Mouse (Mus musculus) CH12.LX (cell line): ENCODE measurements around the gene Ffar2. TPM values are rescaled to one million over a fixed set of nuclear protein-coding genes. Genes with fewer than 3 reads are reported as not detected.

Source experiments
- DNase-seq: peaks from one replicate; pipeline ENCODE4 v3.0.0-alpha.2; 2013; ENCODE audit errors: extremely low read depth
- H3K27ac ChIP-seq: 2 replicates; pipeline ENCODE4 v1.5.1; 2012; ENCODE audit warnings: low read depth, mild to moderate bottlenecking, control low read depth, moderate library complexity; ENCODE audit not compliant: insufficient read depth
- H3K27me3 ChIP-seq: replicated peaks from 2 replicates; pipeline ENCODE3; 2012; ENCODE audit warnings: inconsistent platforms
- H3K36me3 ChIP-seq, 2 experiments: replicated peaks in 1 of 2; 2 replicates each; pipeline versions ENCODE3 to v1.6.1; 2012; ENCODE audit warnings: inconsistent platforms in 1 of 2, low read length in 1 of 2, mild to moderate bottlenecking in 1 of 2, mixed read lengths in 1 of 2, moderate library complexity in 1 of 2; ENCODE audit not compliant: control insufficient read depth in 1 of 2, insufficient read depth in 1 of 2
- H3K4me1 ChIP-seq, 2 experiments: 2 replicates each; pipeline ENCODE4 v1.6.1; 2012; ENCODE audit warnings: inconsistent platforms in 1 of 2, moderate library complexity in 1 of 2; ENCODE audit not compliant: insufficient read depth in 2 of 2, control insufficient read depth in 1 of 2
- H3K4me2 ChIP-seq: 2 replicates; pipeline ENCODE4 v1.6.1; 2012; ENCODE audit warnings: low read depth, mild to moderate bottlenecking, control low read depth; ENCODE audit not compliant: poor library complexity, insufficient read depth, severe bottlenecking
- H3K4me3 ChIP-seq, 3 experiments: fragments of 150-350 bp in 1 of 3; sonication (generic) in 1 of 3; replicated peaks in 1 of 3; 2 replicates each; pipeline versions ENCODE3 to v1.5.1; 2011 to 2012; ENCODE audit warnings: low read depth in 2 of 3, low read length in 2 of 3, mild to moderate bottlenecking in 2 of 3, moderate library complexity in 2 of 3, control low read depth in 1 of 3, improper control_type of control experiment in 1 of 3, inconsistent platforms in 1 of 3, mixed read lengths in 1 of 3; ENCODE audit not compliant: poor library complexity in 1 of 3
- H3K79me2 ChIP-seq: replicated peaks from 2 replicates; pipeline ENCODE4 v1.6.1; 2012; ENCODE audit warnings: mild to moderate bottlenecking, moderate library complexity; ENCODE audit not compliant: control insufficient read depth, poor library complexity, insufficient read depth, severe bottlenecking; ENCODE audit errors: extremely low read depth
- H3K9ac ChIP-seq: 2 replicates; pipeline ENCODE4 v1.6.1; 2012; ENCODE audit warnings: low read depth, mild to moderate bottlenecking, control low read depth, moderate library complexity; ENCODE audit not compliant: insufficient read depth
- H3K9me3 ChIP-seq: replicated peaks from 2 replicates; pipeline ENCODE3; 2012; ENCODE audit warnings: low read length, inconsistent platforms, mixed read lengths
- CHD2 ChIP-seq: IDR thresholded peaks from 2 replicates; pipeline ENCODE4 v1.6.1; 2011; ENCODE audit warnings: low read length, improper control_type of control experiment
- CTCF ChIP-seq, 2 experiments: IDR thresholded peaks in 1 of 2; conservative IDR thresholded peaks in 1 of 2; 2 replicates each; pipeline ENCODE4 v1.5.1; 2011 to 2012; ENCODE audit warnings: low read depth in 2 of 2, low read length in 2 of 2, improper control_type of control experiment in 1 of 2, inconsistent platforms in 1 of 2, mild to moderate bottlenecking in 1 of 2, moderate library complexity in 1 of 2
- EP300 ChIP-seq: IDR thresholded peaks from 2 replicates; pipeline ENCODE4 v1.6.1; 2011; ENCODE audit warnings: low read length, improper control_type of control experiment
- ETS1 ChIP-seq: conservative IDR thresholded peaks from 2 replicates; pipeline ENCODE4 v1.6.1; 2012; ENCODE audit warnings: low read depth, mild to moderate bottlenecking, inconsistent platforms, low read length, improper control_type of control experiment, moderate library complexity
- HCFC1 ChIP-seq: IDR thresholded peaks from 2 replicates; pipeline ENCODE4 v1.6.1; 2012; ENCODE audit warnings: low read depth, mild to moderate bottlenecking, inconsistent platforms, low read length, improper control_type of control experiment
- KAT2A ChIP-seq: IDR thresholded peaks from 2 replicates; pipeline ENCODE4 v1.6.1; 2012; ENCODE audit warnings: low read length, improper control_type of control experiment, inconsistent platforms; ENCODE audit not compliant: insufficient replicate concordance
- MAZ ChIP-seq: IDR thresholded peaks from 2 replicates; pipeline ENCODE4 v1.6.1; 2012; ENCODE audit warnings: low read depth, mild to moderate bottlenecking, inconsistent platforms, low read length, improper control_type of control experiment, moderate library complexity
- MXI1 ChIP-seq: IDR thresholded peaks from 2 replicates; pipeline ENCODE4 v1.6.1; 2011; ENCODE audit warnings: mild to moderate bottlenecking, low read depth, low read length, improper control_type of control experiment
- PAX5 ChIP-seq: IDR thresholded peaks from 2 replicates; pipeline ENCODE4 v1.6.1; 2012; ENCODE audit warnings: low read length, inconsistent platforms, mixed read lengths
- POLR2A ChIP-seq: IDR thresholded peaks from 2 replicates; pipeline ENCODE4 v1.6.1; 2011; ENCODE audit warnings: low read depth, mild to moderate bottlenecking, improper control_type of control experiment, low read length
- TCF12 ChIP-seq: IDR thresholded peaks from 2 replicates; pipeline ENCODE4 v1.6.1; 2014; ENCODE audit warnings: low read depth, mild to moderate bottlenecking, inconsistent platforms, low read length, improper control_type of control experiment
- ZKSCAN1 ChIP-seq: IDR thresholded peaks from 2 replicates; pipeline ENCODE4 v1.6.1; 2012; ENCODE audit warnings: low read depth, inconsistent platforms, low read length, improper control_type of control experiment, borderline replicate concordance
- ZMIZ1 ChIP-seq: IDR thresholded peaks from 2 replicates; pipeline ENCODE4 v1.6.1; 2012; ENCODE audit warnings: low read depth, mild to moderate bottlenecking, inconsistent platforms, low read length, improper control_type of control experiment
- ZNF384 ChIP-seq: IDR thresholded peaks from 2 replicates; pipeline ENCODE4 v1.6.1; 2012; ENCODE audit warnings: low read depth, low read length, improper control_type of control experiment, inconsistent platforms
- dilution Hi-C: fragments of 300-500 bp; cut with MboI; formaldehyde crosslinking; loops from 2 replicates; pipeline ENCODE4 v1.14.3; 2020; ENCODE audit warnings: low sequenced_read_pairs; ENCODE audit not compliant: extremely low pct_unique_long_range_greater_than_20kb, extremely low pct_ligation_motif_present
- in situ Hi-C: fragments of 300-500 bp; cut with MboI; formaldehyde crosslinking; loops from 3 replicates; pipeline ENCODE4 v1.14.3; 2019; ENCODE audit warnings: low sequenced_read_pairs, low pct_ligation_motif_present, low pct_unique_long_range_greater_than_20kb, mixed read lengths
- polyA plus RNA-seq: library from polyadenylated mRNA; unstranded; fragments of >175 nt; gene quantifications from 2 replicates; pipeline ENCODE4 v1.2.1, GENCODE M21; 2012; ENCODE audit warnings: low read depth; ENCODE audit not compliant: insufficient read length
- total RNA-seq, 2 experiments: library from RNA; depleted of rRNA; stranded (reverse); fragments of 300-350 nt in 1 of 2; fragments of >200 nt in 1 of 2; gene quantifications; 2 replicates each; pipeline ENCODE4 v1.2.3; 2012 to 2014

Gene Ffar2
- total and polyA plus RNA-seq, 3 experiments = 0.08 to 0.51 TPM; not detected in 1

DNA sequence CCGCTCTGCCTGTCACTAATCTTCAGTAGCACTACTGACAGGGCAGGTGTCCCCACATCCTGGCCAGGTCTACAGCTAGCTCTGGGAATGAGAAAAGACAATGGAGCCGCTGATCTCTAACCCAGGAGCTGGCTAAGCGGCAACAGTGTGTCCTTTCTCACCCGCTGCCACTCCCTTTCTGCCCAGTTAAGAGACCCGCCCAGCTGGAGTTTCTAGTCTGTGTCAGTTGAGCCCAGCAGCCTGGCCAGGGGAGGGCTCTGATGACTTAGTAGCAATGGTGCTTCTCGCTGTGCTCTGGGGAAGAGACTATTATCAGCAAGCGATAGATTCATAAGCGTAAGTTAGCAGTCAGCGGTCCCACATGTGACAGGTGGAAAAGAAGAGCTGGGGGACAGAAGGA, 54.3 kb downstream of the Ffar2 start:
- H3K9me3 ChIP-seq = peaks cover 13% of the 10 kb centered on the region
- dilution Hi-C loops = no loop called here
- TF ChIP-seq ZNF384 (no peak), POLR2A (no peak), CTCF (conservative IDR thresholded peaks at IDR 0.05 in 1 of 2, IDR thresholded peaks at IDR 0.05 in 1 of 2; ENCODE audit: low read depth in 2 of 2, low read length in 2 of 2) (no peak), MAZ (no peak), TCF12 (no peak), ETS1 (no peak), HCFC1 (no peak), CHD2 (no peak), MXI1 (no peak), ZKSCAN1 (no peak), EP300 (no peak), PAX5 (no peak), KAT2A (no peak), ZMIZ1 (no peak)

More for the DNA sequence above, 54.3 kb downstream of the Ffar2 start:
- Histone ChIP-seq H3K79me2 (no peaks in the 10 kb centered on the region), H3K36me3 (no peaks in the 10 kb centered on the region), H3K4me1 (peaks cover 0 to 18% of the 10 kb centered on the region in 2 experiments; a peak in 2 of 4 replicates), H3K4me2 (0 out of 2 replicates have a peak overlapping the region, but pooled peaks have one; percentile 4), H3K27me3 (no peaks in the 10 kb centered on the region), H3K27ac (no peak overlapping the region), H3K9ac (no peak overlapping the region), H3K4me3 (no peak overlapping the region)
- DNase-seq = no peak
- in situ Hi-C loops = no loop called here

Other genes with a start within 250 kb of the Ffar2 start
Only the 20 nearest of the 28 such genes appear.
- gene Etv2, start 187.9 kb downstream of the Ffar2 start, total RNA-seq (2012; rRNA removed) = not detected in 2 replicates
- gene Etv2, start 187.9 kb downstream of the Ffar2 start, total RNA-seq (2014; rRNA removed) = not detected in 2 replicates
- not detected in 2 replicates for gene Etv2, start 187.9 kb downstream of the Ffar2 start, polyA plus RNA-seq
- gene Rbm42, start 173.5 kb downstream of the Ffar2 start, total RNA-seq (2012; rRNA removed) = 109 and 121 TPM in 2 replicates
- gene Rbm42, start 173.5 kb downstream of the Ffar2 start, total RNA-seq (2014; rRNA removed) = 65.3 and 67.2 TPM in 2 replicates
- gene Rbm42, start 173.5 kb downstream of the Ffar2 start, polyA plus RNA-seq = 104 and 105 TPM in 2 replicates
- gene Haus5, start 158.8 kb downstream of the Ffar2 start, total RNA-seq (2012; rRNA removed) = 45.6 and 47.7 TPM in 2 replicates
- 32.3 and 38.5 TPM in 2 replicates for gene Haus5, start 158.8 kb downstream of the Ffar2 start, total RNA-seq (2014; rRNA removed)
- gene Haus5, start 158.8 kb downstream of the Ffar2 start, polyA plus RNA-seq = 50.9 and 52.8 TPM in 2 replicates
- not detected in 2 replicates for gene Pmis2, start 152.2 kb downstream of the Ffar2 start, total RNA-seq (2012; rRNA removed)
- not detected in 2 replicates for gene Pmis2, start 152.2 kb downstream of the Ffar2 start, total RNA-seq (2014; rRNA removed)
- gene Pmis2, start 152.2 kb downstream of the Ffar2 start, polyA plus RNA-seq = not detected in 2 replicates
- gene 2200002J24Rik, start 124.8 kb downstream of the Ffar2 start, total RNA-seq (2012; rRNA removed) = 2.4 and 4.0 TPM in 2 replicates
- gene 2200002J24Rik, start 124.8 kb downstream of the Ffar2 start, total RNA-seq (2014; rRNA removed) = 3.0 and 6.6 TPM in 2 replicates
- gene 2200002J24Rik, start 124.8 kb downstream of the Ffar2 start, polyA plus RNA-seq = 2.9 and 3.5 TPM in 2 replicates
- gene Atp4a, start 111.6 kb downstream of the Ffar2 start, total RNA-seq (2012; rRNA removed) = 0.13 TPM in 1 of 2 replicates, not detected in the other
- gene Atp4a, start 111.6 kb downstream of the Ffar2 start, total RNA-seq (2014; rRNA removed) = 0.14 and 0.67 TPM in 2 replicates
- gene Atp4a, start 111.6 kb downstream of the Ffar2 start, polyA plus RNA-seq = 0.33 TPM in 1 of 2 replicates, not detected in the other
- 136 and 137 TPM in 2 replicates for gene Tmem147, start 94.2 kb downstream of the Ffar2 start, total RNA-seq (2012; rRNA removed)
- gene Tmem147, start 94.2 kb downstream of the Ffar2 start, total RNA-seq (2014; rRNA removed) = 152 and 154 TPM in 2 replicates
- gene Tmem147, start 94.2 kb downstream of the Ffar2 start, polyA plus RNA-seq = 98.4 and 149 TPM in 2 replicates
- gene Gapdhs, start 80.1 kb downstream of the Ffar2 start, total RNA-seq (2012; rRNA removed) = 0.42 and 0.89 TPM in 2 replicates
- not detected in 2 replicates for gene Gapdhs, start 80.1 kb downstream of the Ffar2 start, total RNA-seq (2014; rRNA removed)
- 1.7 and 2.9 TPM in 2 replicates for gene Gapdhs, start 80.1 kb downstream of the Ffar2 start, polyA plus RNA-seq
- gene Sbsn, start 72.3 kb downstream of the Ffar2 start, total RNA-seq (2012; rRNA removed) = 0.59 and 0.76 TPM in 2 replicates
- gene Sbsn, start 72.3 kb downstream of the Ffar2 start, total RNA-seq (2014; rRNA removed) = 0.30 TPM in 1 of 2 replicates, not detected in the other
- gene Sbsn, start 72.3 kb downstream of the Ffar2 start, polyA plus RNA-seq = 0.69 and 1.1 TPM in 2 replicates
- gene Dmkn, start 60.0 kb downstream of the Ffar2 start, total RNA-seq (2012; rRNA removed) = not detected in 2 replicates
- not detected in 2 replicates for gene Dmkn, start 60.0 kb downstream of the Ffar2 start, total RNA-seq (2014; rRNA removed)
- gene Dmkn, start 60.0 kb downstream of the Ffar2 start, polyA plus RNA-seq = not detected in 2 replicates
- not detected in 2 replicates for gene Krtdap, start 35.9 kb downstream of the Ffar2 start, total RNA-seq (2012; rRNA removed)
- gene Krtdap, start 35.9 kb downstream of the Ffar2 start, total RNA-seq (2014; rRNA removed) = not detected in 2 replicates
- not detected in 2 replicates for gene Krtdap, start 35.9 kb downstream of the Ffar2 start, polyA plus RNA-seq
- not detected in 2 replicates for gene Ffar3, start 32.4 kb upstream of the Ffar2 start, total RNA-seq (2012; rRNA removed)
- gene Ffar3, start 32.4 kb upstream of the Ffar2 start, total RNA-seq (2014; rRNA removed) = not detected in 2 replicates
- not detected in 2 replicates for gene Ffar3, start 32.4 kb upstream of the Ffar2 start, polyA plus RNA-seq
- gene Ffar1, start 37.8 kb upstream of the Ffar2 start, total RNA-seq (2012; rRNA removed) = 0.34 and 0.42 TPM in 2 replicates
- gene Ffar1, start 37.8 kb upstream of the Ffar2 start, total RNA-seq (2014; rRNA removed) = 1.2 and 1.4 TPM in 2 replicates
- 14.3 and 17.2 TPM in 2 replicates for gene Ffar1, start 37.8 kb upstream of the Ffar2 start, polyA plus RNA-seq
- gene Cd22, start 56.6 kb upstream of the Ffar2 start, total RNA-seq (2012; rRNA removed) = 41.7 and 42.3 TPM in 2 replicates
- 81.5 and 90.6 TPM in 2 replicates for gene Cd22, start 56.6 kb upstream of the Ffar2 start, total RNA-seq (2014; rRNA removed)
- 180 and 190 TPM in 2 replicates for gene Cd22, start 56.6 kb upstream of the Ffar2 start, polyA plus RNA-seq
- gene Mag, start 91.1 kb upstream of the Ffar2 start, total RNA-seq (2012; rRNA removed) = 0.04 TPM in 1 of 2 replicates, not detected in the other
- gene Mag, start 91.1 kb upstream of the Ffar2 start, total RNA-seq (2014; rRNA removed) = not detected in 2 replicates
- not detected in 2 replicates for gene Mag, start 91.1 kb upstream of the Ffar2 start, polyA plus RNA-seq
- gene Hamp2, start 100.9 kb upstream of the Ffar2 start, total RNA-seq (2012; rRNA removed) = not detected in 2 replicates
- gene Hamp2, start 100.9 kb upstream of the Ffar2 start, total RNA-seq (2014; rRNA removed) = not detected in 2 replicates
- gene Hamp2, start 100.9 kb upstream of the Ffar2 start, polyA plus RNA-seq = not detected in 2 replicates
- gene Hamp, start 120.3 kb upstream of the Ffar2 start, total RNA-seq (2012; rRNA removed) = not detected in 2 replicates
- not detected in 2 replicates for gene Hamp, start 120.3 kb upstream of the Ffar2 start, total RNA-seq (2014; rRNA removed)
- not detected in 2 replicates for gene Hamp, start 120.3 kb upstream of the Ffar2 start, polyA plus RNA-seq
- gene Usf2, start 133.0 kb upstream of the Ffar2 start, total RNA-seq (2012; rRNA removed) = 42.0 and 47.9 TPM in 2 replicates
- gene Usf2, start 133.0 kb upstream of the Ffar2 start, total RNA-seq (2014; rRNA removed) = 47.0 and 57.2 TPM in 2 replicates
- 102 and 103 TPM in 2 replicates for gene Usf2, start 133.0 kb upstream of the Ffar2 start, polyA plus RNA-seq
- 0.08 and 0.13 TPM in 2 replicates for gene Lsr, start 149.7 kb upstream of the Ffar2 start, total RNA-seq (2012; rRNA removed)
- 0.12 TPM in 1 of 2 replicates, not detected in the other for gene Lsr, start 149.7 kb upstream of the Ffar2 start, total RNA-seq (2014; rRNA removed)
- gene Lsr, start 149.7 kb upstream of the Ffar2 start, polyA plus RNA-seq = not detected in 2 replicates
- not detected in 2 replicates for gene Fam187b, start 150.0 kb upstream of the Ffar2 start, total RNA-seq (2012; rRNA removed)
- gene Fam187b, start 150.0 kb upstream of the Ffar2 start, total RNA-seq (2014; rRNA removed) = not detected in 2 replicates
- gene Fam187b, start 150.0 kb upstream of the Ffar2 start, polyA plus RNA-seq = not detected in 2 replicates